Mouse (Mus musculus) testis, postnatal 14 days (tissue): Measurements from ENCODE around the gene Sergef.

Experiments used
- DNase-seq: peaks from one replicate; pipeline ENCODE4 v3.0.0; 2021; ENCODE audit warnings: low spot score

Gene Sergef

DNA sequence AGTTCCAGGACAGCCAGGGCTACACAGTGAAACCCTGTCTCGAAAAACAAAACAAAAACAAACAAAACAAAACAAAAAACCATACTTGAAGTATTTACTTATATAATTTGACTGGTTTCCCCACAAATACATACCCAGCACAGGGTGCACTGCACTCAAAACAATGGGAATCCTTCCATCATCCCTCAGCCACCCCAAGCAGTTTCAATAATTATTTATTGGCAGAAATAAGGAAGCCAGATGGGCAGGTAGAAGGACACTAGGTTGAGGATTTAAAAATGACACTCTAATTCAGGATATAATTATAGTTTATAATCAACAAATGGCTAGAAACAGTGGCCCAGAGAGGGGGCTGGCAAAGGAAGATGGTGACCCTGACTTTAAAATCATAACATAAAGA lies 99.0 kb downstream of the Sergef start:
- no peak for DNase-seq

GRCm38 (mm10) chr7:46536456-46537097 lies 103.0 kb downstream of the Sergef start:
- DNase-seq, result no peak

DNA sequence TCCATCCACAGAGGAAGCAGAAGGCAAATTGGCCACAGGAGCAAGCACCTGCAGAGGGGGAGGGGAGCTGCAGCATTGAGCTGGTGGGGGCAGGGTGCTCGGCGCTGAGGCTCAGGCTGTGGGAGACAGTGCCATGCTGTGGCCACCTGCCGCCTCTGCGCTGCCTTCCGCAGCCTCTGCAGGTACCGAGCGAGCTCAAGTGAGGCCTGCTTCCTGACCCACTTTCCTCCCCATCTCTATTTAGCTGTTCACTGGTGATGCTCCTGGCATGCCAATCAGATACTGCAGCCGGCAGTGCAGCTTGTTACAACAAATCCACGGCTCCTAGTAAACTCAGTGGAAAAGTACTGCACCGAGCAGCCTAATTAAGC lies 104.2 kb downstream of the Sergef start:
- DNase-seq, result no peak

- no peak for DNase-seq
These were observed 104.7 kb downstream of the Sergef start for GRCm38 (mm10) chr7:46534767-46535428.

DNA sequence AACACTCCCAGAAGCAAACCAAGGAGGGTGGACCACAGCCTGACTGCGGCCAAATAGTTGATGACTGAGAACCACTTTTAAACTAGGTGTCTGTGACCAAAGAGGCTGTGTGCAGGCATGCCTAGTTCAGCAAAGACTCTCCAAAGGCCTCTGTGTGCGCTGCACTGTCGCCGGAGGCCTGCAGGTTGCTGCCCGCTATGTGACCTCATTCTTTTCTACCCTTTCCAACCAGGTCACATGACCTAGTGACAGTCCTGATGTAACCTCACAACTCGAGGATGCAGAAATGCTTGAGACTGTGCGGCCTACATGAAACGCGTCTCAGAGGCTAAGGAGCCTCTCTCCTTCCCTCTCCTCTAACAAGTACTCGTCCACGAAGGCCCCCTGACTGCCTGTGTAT lies 106.1 kb downstream of the Sergef start:
- DNase-seq, result no peak

DNA sequence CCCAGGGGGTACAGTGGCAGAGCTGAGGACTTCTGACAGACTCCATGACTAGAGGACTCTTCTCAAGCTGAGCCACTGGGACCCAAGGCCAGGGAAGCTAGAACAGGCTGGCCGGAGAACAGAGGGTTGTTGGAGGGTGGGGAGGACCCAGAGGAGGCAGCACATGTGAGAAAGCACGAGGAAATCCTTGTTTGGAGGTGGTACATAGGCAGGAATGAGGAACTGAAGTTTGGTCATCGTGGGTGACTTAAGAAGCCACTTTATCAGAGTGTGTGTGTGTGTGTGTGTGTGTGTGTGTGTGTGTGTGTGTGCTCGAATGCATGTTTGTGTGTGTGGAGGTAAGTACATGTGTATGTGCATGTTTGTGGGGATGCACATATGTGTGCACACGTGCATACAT lies 108.3 kb downstream of the Sergef start:
- DNase-seq, result no peak

DNA sequence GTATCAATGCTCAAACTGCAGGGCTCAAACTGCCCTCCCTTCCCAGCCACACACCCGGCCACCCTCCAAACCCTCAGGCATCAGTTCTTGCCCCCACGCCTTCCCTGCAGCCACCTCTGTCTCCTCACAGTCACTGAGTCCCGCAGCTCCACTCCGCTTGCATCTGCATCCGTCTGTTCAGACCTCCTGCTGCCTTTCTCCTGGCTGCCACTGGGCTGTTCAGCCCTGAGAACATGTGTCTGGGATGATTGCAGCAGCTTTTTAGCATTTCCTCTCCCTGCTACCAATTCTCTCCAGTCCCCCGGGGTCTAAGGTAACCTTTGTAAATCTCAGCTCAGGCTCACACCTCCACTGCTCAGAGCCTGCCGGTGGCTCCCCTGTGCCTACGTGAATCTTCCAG lies 109.7 kb downstream of the Sergef start:
- DNase-seq, result no peak

- no peak for DNase-seq
These were observed 110.3 kb downstream of the Sergef start for GRCm38 (mm10) chr7:46529259-46529658.

GRCm38 (mm10) chr7:46526665-46527154 lies 112.9 kb downstream of the Sergef start:
- DNase-seq, result no peak

- DNase-seq, result no peak
These were observed 116.4 kb downstream of the Sergef start for GRCm38 (mm10) chr7:46523215-46523614.

- no peak for DNase-seq
These were observed 117.8 kb downstream of the Sergef start for GRCm38 (mm10) chr7:46521794-46522193.

- no peak for DNase-seq
These were observed 120.5 kb downstream of the Sergef start for GRCm38 (mm10) chr7:46519148-46519547.

DNA sequence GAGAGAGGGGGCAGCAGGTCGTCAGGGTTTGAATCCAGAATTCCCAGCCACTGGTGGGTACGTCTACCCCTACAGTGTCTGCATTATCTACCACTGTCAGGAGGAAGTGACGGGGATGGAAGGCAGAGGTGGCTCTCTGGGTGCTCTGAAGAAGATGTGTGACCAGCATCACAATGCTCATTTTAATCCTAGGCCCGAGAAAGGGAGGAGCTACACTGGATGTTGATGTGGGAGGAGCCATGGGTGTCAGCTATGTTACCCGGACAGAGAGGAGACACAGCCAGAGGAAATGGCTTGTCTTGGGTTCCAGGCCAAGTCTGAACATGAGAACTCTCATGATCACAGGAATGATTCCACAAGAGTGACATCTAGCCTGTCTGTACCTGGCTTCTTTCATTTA lies 122.4 kb downstream of the Sergef start:
- no peak for DNase-seq

DNA sequence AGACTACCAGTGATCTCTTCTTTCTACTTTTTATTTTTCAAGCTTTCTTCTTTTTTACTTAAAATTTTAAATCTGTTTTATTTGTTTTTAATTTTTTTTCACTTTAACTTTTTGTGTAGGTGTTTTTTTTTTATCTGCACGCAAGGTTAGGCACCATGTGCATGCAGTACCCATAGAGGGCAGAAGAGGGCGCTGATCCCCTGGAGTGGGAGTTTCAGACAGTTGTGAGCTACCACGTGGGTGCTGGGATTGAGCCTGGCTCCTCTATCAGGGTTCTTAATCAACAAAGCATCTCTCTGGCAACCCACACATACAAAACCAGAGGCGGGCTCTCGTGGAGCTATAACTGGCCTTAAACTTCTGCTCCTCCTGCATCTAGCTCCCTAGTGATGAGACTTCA lies 123.6 kb downstream of the Sergef start:
- DNase-seq, result peak; percentile 42

GRCm38 (mm10) chr7:46514981-46515380 lies 124.6 kb downstream of the Sergef start:
- DNase-seq, result no peak

GRCm38 (mm10) chr7:46513562-46513961 lies 126.0 kb downstream of the Sergef start:
- no peak for DNase-seq

- no peak for DNase-seq
These were observed 126.8 kb downstream of the Sergef start for GRCm38 (mm10) chr7:46512792-46513191.

- DNase-seq, result no peak
These were observed 128.8 kb downstream of the Sergef start for GRCm38 (mm10) chr7:46510806-46511205.

GRCm38 (mm10) chr7:46509391-46510310 lies 130.0 kb downstream of the Sergef start:
- DNase-seq, result no peak

DNA sequence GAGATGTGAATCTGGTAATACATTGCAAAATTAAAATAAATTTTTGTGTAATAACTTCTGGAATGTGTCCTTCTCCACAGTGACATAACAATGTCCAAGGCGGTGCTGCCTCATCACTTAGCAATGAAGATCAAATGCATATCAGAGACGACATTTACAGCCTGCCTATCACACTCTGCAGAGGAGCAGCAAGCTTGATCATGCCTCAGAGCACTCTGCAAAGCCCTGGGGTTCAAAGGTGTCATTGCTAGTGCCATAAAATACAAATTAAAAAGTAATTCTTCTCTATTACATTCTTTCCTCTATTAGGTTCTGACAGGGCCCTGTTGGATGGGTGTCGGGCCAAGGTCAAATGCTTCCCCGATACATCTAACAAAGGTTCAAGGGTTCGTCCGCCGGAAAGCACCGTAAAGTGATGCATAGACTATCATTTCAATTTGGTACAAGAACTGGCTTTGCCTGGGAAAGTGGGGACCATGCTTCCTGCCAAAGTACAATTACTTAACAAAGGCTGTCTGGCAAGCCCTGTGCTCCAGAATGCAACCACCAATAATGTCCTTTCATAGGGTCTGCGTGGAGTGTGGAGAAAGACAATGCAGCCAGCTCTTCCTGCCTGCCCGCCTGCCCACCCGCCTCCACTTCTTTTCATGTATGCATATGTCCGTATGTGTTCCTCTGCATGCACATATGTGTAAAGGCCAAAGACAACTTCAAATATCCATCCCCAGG lies 130.9 kb downstream of the Sergef start:
- no peak for DNase-seq

GRCm38 (mm10) chr7:46504157-46504556 lies 135.4 kb downstream of the Sergef start:
- no peak for DNase-seq

GRCm38 (mm10) chr7:46502650-46503049 lies 137.0 kb downstream of the Sergef start:
- no peak for DNase-seq
